Mouse (Mus musculus) C2C12 (cell line): Measurements from ENCODE around the gene Slc4a1.

ENCODE experiments used
- CEBPB ChIP-seq: IDR thresholded peaks from one replicate; pipeline ENCODE4 v1.6.1; 2011; ENCODE audit warnings: low read depth, mild to moderate bottlenecking, control low read depth, moderate library complexity
- CTCF ChIP-seq: IDR thresholded peaks from one replicate; pipeline ENCODE4 v1.5.1; 2011; ENCODE audit not compliant: control insufficient read depth, insufficient read depth, insufficient read length
- MYOG ChIP-seq: IDR thresholded peaks from one replicate; pipeline ENCODE4 v1.6.1; 2011; ENCODE audit not compliant: control insufficient read depth, insufficient read length; ENCODE audit errors: extremely low read depth
- USF1 ChIP-seq: IDR thresholded peaks from one replicate; pipeline ENCODE4 v1.6.1; 2011; ENCODE audit warnings: low read depth, mild to moderate bottlenecking, control low read depth, moderate library complexity

- no peak for TF ChIP-seq CTCF
- TF ChIP-seq MYOG, result no peak
- TF ChIP-seq USF1, result no peak
- no peak for TF ChIP-seq CEBPB
Measured at GRCm38 (mm10) chr11:102375196-102376173, 9.5 kb upstream of the Slc4a1 start.
